Mouse (Mus musculus) mouse embryonic stem cell (cell line): ENCODE data around the gene Mylk.
"Not testable (repeated sequence)": the region's sequence is repeated elsewhere in the genome, so short reads cannot be mapped to it uniquely, and the experiment has no call there.

Source experiments
- in situ Hi-C, 2 experiments: fragments of 300-500 bp; cut with MboI; formaldehyde crosslinking; loops; 1 replicate in 1 of 2; 3 replicates in 1 of 2; pipeline ENCODE4 v1.14.3; 2019 to 2020; ENCODE audit warnings: low sequenced_read_pairs in 2 of 2, low pct_unique_long_range_greater_than_20kb in 1 of 2, mixed read lengths in 1 of 2; ENCODE audit not compliant: unreplicated experiment in 1 of 2

Mylk gene

GRCm38 (mm10) chr16:34766193-34766592 is 21.2 kb downstream of the Mylk start:
- in situ Hi-C loops = no loop called here

- in situ Hi-C loops = no loop called here
These were observed 22.4 kb downstream of the Mylk start for GRCm38 (mm10) chr16:34767443-34767842.

GRCm38 (mm10) chr16:34768436-34768835 is 23.4 kb downstream of the Mylk start:
- in situ Hi-C loops = no loop called here

- in situ Hi-C loops = no loop called here
These were observed 25.1 kb downstream of the Mylk start for GRCm38 (mm10) chr16:34770127-34770526.

GRCm38 (mm10) chr16:34772445-34773032 is 27.5 kb downstream of the Mylk start:
- in situ Hi-C loops = no loop called here

GRCm38 (mm10) chr16:34782442-34782841 is 37.4 kb downstream of the Mylk start:
- in situ Hi-C loops = no loop called here

GRCm38 (mm10) chr16:34783536-34783935 is 38.5 kb downstream of the Mylk start:
- in situ Hi-C loops = no loop called here

GRCm38 (mm10) chr16:34784675-34785074 is 39.7 kb downstream of the Mylk start:
- in situ Hi-C loops = no loop called here

GRCm38 (mm10) chr16:34792555-34792954 is 47.5 kb downstream of the Mylk start:
- in situ Hi-C loops = no loop called here

- in situ Hi-C loops = no loop called here
These were observed 48.0 kb downstream of the Mylk start for GRCm38 (mm10) chr16:34793000-34793399.

GRCm38 (mm10) chr16:34801222-34801621 is 56.2 kb downstream of the Mylk start:
- in situ Hi-C loops = no loop called here

GRCm38 (mm10) chr16:34804286-34805010 is 59.4 kb downstream of the Mylk start:
- in situ Hi-C loops = no loop called here

GRCm38 (mm10) chr16:34806883-34807767 is 62.1 kb downstream of the Mylk start:
- in situ Hi-C loops = no loop called here

GRCm38 (mm10) chr16:34807768-34808275 is 62.8 kb downstream of the Mylk start:
- in situ Hi-C loops = no loop called here

- in situ Hi-C loops = no loop called here
These were observed 67.2 kb downstream of the Mylk start for GRCm38 (mm10) chr16:34812165-34812564.

- in situ Hi-C loops = not testable (repeated sequence)
These were observed 68.2 kb downstream of the Mylk start for GRCm38 (mm10) chr16:34813161-34813560.

GRCm38 (mm10) chr16:34813570-34813969 is 68.6 kb downstream of the Mylk start:
- in situ Hi-C loops = no loop called here

- in situ Hi-C loops = no loop called here
These were observed 69.6 kb downstream of the Mylk start for GRCm38 (mm10) chr16:34814612-34815011.

- in situ Hi-C loops = no loop called here
These were observed 71.5 kb downstream of the Mylk start for GRCm38 (mm10) chr16:34816548-34816947.
